15 mouse cellular contexts compared by ENCODE assay signal in genomic region chr10:96879425-96879824, GRCm38 (mm10).
A peak's percentile ranks its signal among the peaks of the same experiment; 100 is the strongest.
DNase-seq lines count a peak whose midpoint lies in the region; ATAC-seq lines count a peak whose summit lies in the region.
"Had no signal": no experiment of that assay in that cellular context is flagged by ENCODE, and none has a peak within 500 bp of the region (broad histone marks: within the 10 kb centered on the region; RNA-seq: fewer than 3 reads in every experiment).

No protein-coding gene starts in this region.

- intact Hi-C loops in heart, postnatal 14 days (cut with DNase I), result no loop called here

- peak; percentile 63 for DNase-seq in fat pad, adult 2 months (ENCODE audit: extremely low read depth, low read depth, low spot score)
- DNase-seq in heart, postnatal 14 days, result no peak
- DNase-seq in ovary, postnatal 14 days (ENCODE audit: low spot score), result no peak
- no peak for DNase-seq in right cerebral cortex, postnatal 25 days
- DNase-seq: adrenal gland, adult 8-10 months; adrenal gland, postnatal 14 days; adrenal gland, postnatal 36 days; cerebellum, adult 11-12 months; cerebellum, adult 2 months; cerebellum, adult 9-10 months; cerebellum, postnatal 10 days; cerebellum, postnatal 25 days; forebrain, postnatal 0 days had no signal

- ATAC-seq in granulocyte monocyte progenitor cell, adult 5-6 weeks (replicated peaks; ENCODE audit: poor library complexity, severe bottlenecking), result peak; percentile 76
- ATAC-seq: forebrain, embryonic 14.5 days; forebrain, postnatal 0 days had no signal
